In the genomic region with DNA sequence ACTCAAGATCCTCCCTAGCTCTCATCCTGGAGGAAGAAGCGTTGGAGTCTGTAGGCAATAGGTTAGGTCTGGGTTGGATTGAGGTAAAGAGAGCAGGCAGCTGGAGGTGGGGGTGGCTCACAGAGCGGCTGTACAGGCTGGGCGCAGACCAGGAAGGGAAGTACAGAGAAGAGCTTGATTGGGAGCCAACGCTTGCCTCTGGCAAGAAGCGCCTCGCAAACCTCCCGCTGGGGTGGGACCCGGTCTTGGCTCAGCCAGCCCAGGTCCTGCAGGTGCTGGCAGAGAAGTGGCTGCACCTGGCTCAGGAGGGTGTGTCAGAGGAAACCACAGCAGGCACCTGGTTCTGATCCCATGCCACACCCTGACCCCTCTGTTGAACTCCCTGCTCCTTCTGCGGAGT, we compare ENCODE assay signal across 9 mouse cellular contexts.
DNase-seq lines count a peak whose midpoint lies in the region; ATAC-seq and TF ChIP-seq lines count a peak whose summit lies in the region.
"Had no signal": no experiment of that assay in that cellular context is flagged by ENCODE, and none has a peak within 500 bp of the region (broad histone marks: within the 10 kb centered on the region; RNA-seq: fewer than 3 reads in every experiment).

No protein-coding gene starts in this region.

- H3K27ac ChIP-seq in ES-E14 (ENCODE audit: insufficient read depth, low read depth, low read length, poor library complexity, severe bottlenecking): no peak overlapping the region
- H3K27ac ChIP-seq in heart, embryonic 15.5 days: no peak overlapping the region
- H3K27ac ChIP-seq in left cerebral cortex, adult 2 months: no peak overlapping the region

- no peak for ATAC-seq in heart, embryonic 15.5 days (replicated peaks; ENCODE audit: insufficient number of reproducible peaks, insufficient read depth, low FRiP score, low read depth)
- ATAC-seq: Patski had no signal

- 36% methylated on average over 9 of the region's 9 CpGs for WGBS in heart, embryonic 15.5 days

- intact Hi-C loops in left cerebral cortex, adult 2 months (cut with DNase I): no loop called here

- in situ Hi-C loops in ES-E14 (cut with MboI; ENCODE audit: low sequenced_read_pairs in 2 of 2, unreplicated experiment in 2 of 2): no loop called here

- H3K4me1 ChIP-seq in ES-E14 (ENCODE audit: control insufficient read depth in 2 of 2, insufficient read depth in 2 of 2, low read length in 2 of 2, poor library complexity in 1 of 2): peaks cover 14 to 23% of the 10 kb centered on the region in 2 experiments; a peak in 3 of 4 replicates
- H3K4me1 ChIP-seq in heart, embryonic 15.5 days (replicated peaks): peaks cover 9% of the 10 kb centered on the region

- no peak overlapping the region for H3K9ac ChIP-seq in ES-E14 (ENCODE audit: insufficient read depth, low read depth, low read length, poor library complexity, severe bottlenecking)
- no peak overlapping the region for H3K9ac ChIP-seq in heart, embryonic 15.5 days

- DNase-seq in cerebellum, postnatal 25 days: peak; percentile 42 to 61
- no peak for DNase-seq in cerebellum, adult 18-20 months
- DNase-seq in ES-E14 (ENCODE audit: low read depth, low spot score): peak; percentile 35
- peak; percentile 54 to 69 for DNase-seq in kidney, postnatal 4 days
- DNase-seq in naive thymus-derived CD4-positive, alpha-beta T cell, adult 2 months (ENCODE audit: low read depth): peak; percentile 58
- no peak for DNase-seq in left cerebral cortex, adult 2 months (ENCODE audit: extremely low spot score in 1 of 2, low spot score in 2 of 2)
- no peak for DNase-seq in adrenal gland, postnatal 25 days

- H3K4me3 ChIP-seq in ES-E14 (ENCODE audit: insufficient read depth in 1 of 2, low read depth in 1 of 2, low read length in 2 of 2, poor library complexity in 1 of 2, severe bottlenecking in 1 of 2): peak overlapping the region in 1 of 2 experiments; percentile 8; a peak in 1 of 4 replicates
- H3K4me3 ChIP-seq in heart, embryonic 15.5 days: no peak overlapping the region
- H3K4me3 ChIP-seq in left cerebral cortex, adult 2 months: no peak overlapping the region

- no peaks in the 10 kb centered on the region for H3K27me3 ChIP-seq in heart, embryonic 15.5 days
- H3K27me3 ChIP-seq: Patski had no signal

- H3K36me3 ChIP-seq in ES-E14 (ENCODE audit: control insufficient read depth, insufficient read depth, low read length, poor library complexity, severe bottlenecking): no peaks in the 10 kb centered on the region
- H3K36me3 ChIP-seq in heart, embryonic 15.5 days: no peaks in the 10 kb centered on the region

- H3K9me3 ChIP-seq in ES-E14 (ENCODE audit: control insufficient read depth, insufficient read depth, low read depth, low read length): no peaks in the 10 kb centered on the region
- no peaks in the 10 kb centered on the region for H3K9me3 ChIP-seq in heart, embryonic 15.5 days (replicated peaks)

- peak overlapping the region; percentile 28; the same call in 1 of the 2 replicates for H3K4me2 ChIP-seq in heart, embryonic 15.5 days

- TF ChIP-seq CTCF in left cerebral cortex, adult 2 months (IDR thresholded peaks at IDR 0.05): no peak

TF ChIP-seq in ES-E14, 5 proteins besides CTCF, POLR2A, EP300 and RAD21:
- TF ChIP-seq MAFK (IDR thresholded peaks at IDR 0.05; ENCODE audit: insufficient read depth, low read depth, low read length) (no peak), ZNF384 (IDR thresholded peaks at IDR 0.05; ENCODE audit: low read depth, low read length) (no peak), CHD2 (IDR thresholded peaks at IDR 0.05; ENCODE audit: low read depth, low read length) (no peak), HCFC1 (IDR thresholded peaks at IDR 0.05; ENCODE audit: borderline replicate concordance, insufficient read depth, low read length) (no peak), ZC3H11A (IDR thresholded peaks at IDR 0.05; ENCODE audit: borderline replicate concordance, low read depth, low read length) (no peak)

Comparison
In these comparisons a context has a peak if more than half of its experiments do, and no peak if none do; other contexts are left out.
1. DNase-seq: peak in cerebellum, postnatal 25 days (2 of 2), ES-E14 (single experiment), kidney, postnatal 4 days (2 of 2) and naive thymus-derived CD4-positive, alpha-beta T cell, adult 2 months (single experiment); none in cerebellum, adult 18-20 months (0 of 2), left cerebral cortex, adult 2 months (0 of 2) and adrenal gland, postnatal 25 days (single experiment).